Mouse (Mus musculus): ENCODE measurements at regions not wholly inside any gene's neighbourhood (a gene's known extent, or its start where the extent isn't known, plus 50 kb on each side); places are given as distances from the start of the nearest gene placed in this dataset.

DNA sequence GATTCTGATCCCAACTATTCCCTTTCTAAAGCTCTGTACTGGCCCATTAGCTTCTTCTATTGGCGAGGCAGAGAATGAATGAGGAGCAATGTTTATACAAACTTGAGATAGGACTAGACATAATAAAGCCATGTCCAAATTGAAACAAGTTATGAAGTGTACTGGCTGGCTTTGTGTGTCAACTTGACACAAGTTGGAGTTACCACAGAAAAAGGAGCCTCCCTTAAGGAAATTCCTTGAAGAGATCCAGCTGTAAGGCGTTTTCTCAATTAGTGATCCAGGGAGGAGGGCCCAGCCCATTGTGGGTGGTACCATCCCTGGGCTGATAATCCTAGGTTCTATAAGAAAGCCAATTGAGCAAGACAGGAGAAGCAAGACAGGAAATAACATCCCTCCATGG lies 135.9 kb upstream of the Cr2 start:
- ATAC-seq = no peak

DNA sequence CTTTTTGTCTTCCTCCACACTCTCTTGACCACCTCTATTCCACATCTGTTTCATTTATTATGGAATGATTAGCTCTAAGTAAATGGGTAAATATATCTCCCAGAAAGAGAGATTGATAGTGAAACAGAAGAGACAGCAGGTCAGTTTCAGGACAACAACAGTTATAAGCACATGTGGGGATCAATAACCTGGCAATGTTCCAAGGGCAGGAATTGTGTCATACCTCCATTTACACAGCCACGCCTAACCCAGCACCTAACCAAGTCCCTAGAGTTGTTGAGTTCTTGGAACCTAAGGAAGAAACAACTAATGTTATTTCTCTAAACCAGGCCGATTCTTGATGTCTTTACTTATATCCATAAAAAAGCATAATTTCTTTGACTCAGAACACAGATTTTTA lies 108.6 kb upstream of the Cr2 start:
- no peak for ATAC-seq

DNA sequence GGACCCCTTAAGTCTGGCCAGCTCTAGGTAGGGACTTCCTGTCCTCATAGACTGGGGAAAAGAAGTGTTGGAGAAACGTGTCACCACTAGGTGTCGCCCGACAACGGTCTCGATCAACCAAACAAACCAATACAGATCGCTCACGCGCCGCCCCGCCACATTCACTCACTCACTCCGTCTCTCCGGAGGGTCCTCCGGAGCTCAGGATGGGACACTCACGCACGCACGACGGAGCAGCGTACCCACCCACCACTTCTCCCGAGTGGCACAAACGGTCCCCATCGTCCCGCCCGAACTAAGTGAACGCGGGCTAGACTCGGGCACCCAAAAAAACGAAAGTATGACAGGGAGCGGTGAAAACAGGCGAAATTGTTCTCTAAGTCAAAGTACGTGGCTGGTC lies 65.0 kb upstream of the Cr2 start:
- no peak for ATAC-seq

DNA sequence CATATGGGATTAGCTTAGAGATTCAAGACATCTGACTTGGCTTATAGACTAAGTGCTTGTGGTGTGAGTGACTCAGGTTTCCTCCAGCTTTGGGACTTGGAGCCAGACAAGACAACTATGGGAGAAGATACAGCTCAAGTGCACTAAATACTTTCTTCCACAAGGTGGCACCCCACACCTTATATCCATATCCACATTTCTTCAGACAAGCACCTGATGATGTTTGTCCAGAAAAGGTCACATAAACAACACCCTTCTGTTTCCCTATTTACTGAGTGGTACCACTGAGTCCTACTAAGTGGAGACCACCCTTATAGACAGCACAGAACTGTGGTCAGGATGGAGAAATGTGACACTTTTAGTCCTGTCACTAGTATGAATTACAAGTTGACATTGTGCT lies 56.1 kb upstream of the Cr2 start:
- peak; percentile 92 for ATAC-seq

DNA sequence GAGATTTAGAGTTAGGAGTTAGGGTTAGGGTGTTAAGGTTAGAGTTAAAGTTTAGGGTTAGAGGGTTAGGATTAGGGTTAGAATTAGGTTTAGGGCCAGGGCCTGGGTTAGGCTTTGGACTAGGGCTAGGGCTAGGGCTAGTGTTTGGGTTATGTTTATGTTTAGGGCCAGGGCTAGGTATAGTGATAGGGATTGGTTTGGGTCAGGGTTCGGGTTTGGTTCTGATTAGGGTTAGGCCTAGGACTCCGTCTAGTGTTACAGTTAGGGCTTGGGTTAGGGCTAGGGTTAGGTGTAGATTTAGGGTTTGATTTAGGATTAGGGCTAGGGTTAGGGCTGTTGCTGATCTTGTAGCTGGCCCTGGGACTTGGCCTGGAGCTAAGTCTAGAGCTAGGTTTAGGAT lies 50.5 kb upstream of the Cr2 start:
- no peak for ATAC-seq

All from activated CD4-positive, CD25-positive, alpha-beta regulatory T cell, adult 4 months (primary cell).